Mouse (Mus musculus): ENCODE results near the gene Skida1. TPM values are rescaled to one million over a fixed set of nuclear protein-coding genes. Genes with fewer than 3 reads are reported as not detected.

The Skida1 gene
- polyA plus RNA-seq, 1 experiment from 2014 or later: 5.4 TPM

- Histone ChIP-seq H3K9ac (peak overlapping the region; percentile 72), H3K9me3 (ENCODE audit: control insufficient read depth, low read length) (no peaks in the 10 kb centered on the region), H3K27me3 (ENCODE audit: control insufficient read depth, insufficient read depth, low read length) (no peaks in the 10 kb centered on the region), H3K36me3 (replicated peaks; ENCODE audit: control insufficient read depth, insufficient read depth) (no peaks in the 10 kb centered on the region), H3K4me1 (replicated peaks; ENCODE audit: control insufficient read depth, insufficient read depth, low read length) (peaks cover 60% of the 10 kb centered on the region), H3K4me2 (replicated peaks) (peak overlapping the region; percentile 95), H3K27ac (peak overlapping the region; percentile 81), H3K4me3 (replicated peaks; ENCODE audit: low read length) (peak overlapping the region; percentile 21)
- DNase-seq (ENCODE audit: low spot score): no peak
- WGBS: 2% methylated on average over 14 of the region's 14 CpGs
- peak; percentile 70 for ATAC-seq (ENCODE audit: low FRiP score)
Observed at GRCm38 (mm10) chr2:18041199-18041885, 7.5 kb downstream of the Skida1 start.

GRCm38 (mm10) chr2:18040347-18041160, 8.3 kb downstream of the Skida1 start:
- no peak for DNase-seq (ENCODE audit: low spot score)
- H3K4me1 ChIP-seq (replicated peaks; ENCODE audit: control insufficient read depth, insufficient read depth, low read length): peaks cover 60% of the 10 kb centered on the region

GRCm38 (mm10) chr2:18039566-18040290, 9.1 kb downstream of the Skida1 start:
- DNase-seq (ENCODE audit: low spot score): no peak
- Histone ChIP-seq H3K4me1 (replicated peaks; ENCODE audit: control insufficient read depth, insufficient read depth, low read length) (peaks cover 58% of the 10 kb centered on the region), H3K27me3 (ENCODE audit: control insufficient read depth, insufficient read depth, low read length) (no peaks in the 10 kb centered on the region), H3K9ac (peak overlapping the region; percentile 72), H3K27ac (peak overlapping the region; percentile 81), H3K4me2 (replicated peaks) (peak overlapping the region; percentile 95), H3K36me3 (replicated peaks; ENCODE audit: control insufficient read depth, insufficient read depth) (no peaks in the 10 kb centered on the region), H3K4me3 (replicated peaks; ENCODE audit: low read length) (peak overlapping the region; percentile 21), H3K9me3 (ENCODE audit: control insufficient read depth, low read length) (no peaks in the 10 kb centered on the region)
- ATAC-seq (ENCODE audit: low FRiP score): peak; percentile 54
- 3% methylated on average over 44 of the region's 46 CpGs for WGBS

More at GRCm38 (mm10) chr2:18040347-18041160, 8.3 kb downstream of the Skida1 start:
- Histone ChIP-seq H3K4me3 (replicated peaks; ENCODE audit: low read length) (peak overlapping the region; percentile 21), H3K9ac (peak overlapping the region; percentile 72), H3K27ac (peak overlapping the region; percentile 81), H3K36me3 (replicated peaks; ENCODE audit: control insufficient read depth, insufficient read depth) (no peaks in the 10 kb centered on the region), H3K9me3 (ENCODE audit: control insufficient read depth, low read length) (no peaks in the 10 kb centered on the region), H3K4me2 (replicated peaks) (peak overlapping the region; percentile 95), H3K27me3 (ENCODE audit: control insufficient read depth, insufficient read depth, low read length) (no peaks in the 10 kb centered on the region)
- ATAC-seq (ENCODE audit: low FRiP score): peak; percentile 19; the same call in 1 of the 2 replicates
- 11% methylated on average over 27 of the region's 27 CpGs for WGBS

- ATAC-seq (ENCODE audit: low FRiP score): 0 out of 2 replicates have a peak, but pooled peaks have one; percentile 21
- H3K27ac ChIP-seq: peak overlapping the region; percentile 81; the same call in 1 of the 2 replicates
Observed at GRCm38 (mm10) chr2:18038895-18039371, 9.9 kb downstream of the Skida1 start.

GRCm38 (mm10) chr2:18038141-18038752, 10.6 kb downstream of the Skida1 start:
- WGBS: 53% methylated on average over 3 of the region's 3 CpGs
- Histone ChIP-seq H3K9ac (no peak overlapping the region), H3K4me3 (replicated peaks; ENCODE audit: low read length) (no peak overlapping the region), H3K4me2 (replicated peaks) (peak overlapping the region; percentile 95; the same call in 1 of the 2 replicates), H3K36me3 (replicated peaks; ENCODE audit: control insufficient read depth, insufficient read depth) (no peaks in the 10 kb centered on the region), H3K9me3 (ENCODE audit: control insufficient read depth, low read length) (no peaks in the 10 kb centered on the region), H3K27me3 (ENCODE audit: control insufficient read depth, insufficient read depth, low read length) (no peaks in the 10 kb centered on the region), H3K4me1 (replicated peaks; ENCODE audit: control insufficient read depth, insufficient read depth, low read length) (peaks cover 63% of the 10 kb centered on the region), H3K27ac (no peak overlapping the region)
- ATAC-seq (ENCODE audit: low FRiP score) (no peak), DNase-seq (ENCODE audit: low spot score) (peak; percentile 40)

More at GRCm38 (mm10) chr2:18038895-18039371, 9.9 kb downstream of the Skida1 start:
- Histone ChIP-seq H3K9ac (peak overlapping the region; percentile 72), H3K4me1 (replicated peaks; ENCODE audit: control insufficient read depth, insufficient read depth, low read length) (peaks cover 57% of the 10 kb centered on the region), H3K27me3 (ENCODE audit: control insufficient read depth, insufficient read depth, low read length) (no peaks in the 10 kb centered on the region), H3K4me3 (replicated peaks; ENCODE audit: low read length) (no peak overlapping the region), H3K4me2 (replicated peaks) (peak overlapping the region; percentile 95), H3K9me3 (ENCODE audit: control insufficient read depth, low read length) (no peaks in the 10 kb centered on the region), H3K36me3 (replicated peaks; ENCODE audit: control insufficient read depth, insufficient read depth) (no peaks in the 10 kb centered on the region)
- peak; percentile 50 for DNase-seq (ENCODE audit: low spot score)
- WGBS: 21% methylated on average over 10 of the region's 10 CpGs

GRCm38 (mm10) chr2:18037491-18037890, 11.4 kb downstream of the Skida1 start, which contains the start of gene A930004D18Rik:
A930004D18Rik (minus strand) TSS chr2:18037737.
- ATAC-seq (ENCODE audit: low FRiP score) (no peak), DNase-seq (ENCODE audit: low spot score) (no peak)
- Histone ChIP-seq H3K4me3 (replicated peaks; ENCODE audit: low read length) (no peak within 1 kb of the TSS), H3K36me3 (replicated peaks; ENCODE audit: control insufficient read depth, insufficient read depth) (no peaks in the 10 kb centered on the region), H3K27ac (no peak within 1 kb of the TSS), H3K4me1 (replicated peaks; ENCODE audit: control insufficient read depth, insufficient read depth, low read length) (peaks cover 61% of the 10 kb centered on the region), H3K9ac (no peak within 1 kb of the TSS), H3K9me3 (ENCODE audit: control insufficient read depth, low read length) (no peaks in the 10 kb centered on the region), H3K4me2 (replicated peaks) (peak within 1 kb of the TSS; percentile 95; the same call in 1 of the 2 replicates), H3K27me3 (ENCODE audit: control insufficient read depth, insufficient read depth, low read length) (no peaks in the 10 kb centered on the region)
- WGBS: 73% methylated on average over 2 of the region's 2 CpGs

- Histone ChIP-seq H3K27ac (no peak overlapping the region), H3K9me3 (ENCODE audit: control insufficient read depth, low read length) (no peaks in the 10 kb centered on the region), H3K4me3 (replicated peaks; ENCODE audit: low read length) (no peak overlapping the region), H3K4me2 (replicated peaks) (no peak overlapping the region), H3K9ac (no peak overlapping the region), H3K36me3 (replicated peaks; ENCODE audit: control insufficient read depth, insufficient read depth) (no peaks in the 10 kb centered on the region), H3K4me1 (replicated peaks; ENCODE audit: control insufficient read depth, insufficient read depth, low read length) (peaks cover 50% of the 10 kb centered on the region), H3K27me3 (ENCODE audit: control insufficient read depth, insufficient read depth, low read length) (no peaks in the 10 kb centered on the region)
- DNase-seq (ENCODE audit: low spot score): peak; percentile 28
- whole genome bisulfite sequencing: 38% methylated on average over 10 of the region's 10 CpGs
- no peak for ATAC-seq (ENCODE audit: low FRiP score)
Observed at GRCm38 (mm10) chr2:18034371-18035250, 14.2 kb downstream of the Skida1 start.

All from hindbrain, embryonic 14.5 days (tissue).